Mouse (Mus musculus) ovary, postnatal 10 days (tissue): ENCODE results near the gene Gm5797.
"Not testable (repeated sequence)": the region's sequence is repeated elsewhere in the genome, so short reads cannot be mapped to it uniquely, and the experiment has no call there.

Source experiments
- DNase-seq: peaks from one replicate; pipeline ENCODE4 v3.0.0; 2022; ENCODE audit warnings: low spot score

Gm5797 gene

DNA sequence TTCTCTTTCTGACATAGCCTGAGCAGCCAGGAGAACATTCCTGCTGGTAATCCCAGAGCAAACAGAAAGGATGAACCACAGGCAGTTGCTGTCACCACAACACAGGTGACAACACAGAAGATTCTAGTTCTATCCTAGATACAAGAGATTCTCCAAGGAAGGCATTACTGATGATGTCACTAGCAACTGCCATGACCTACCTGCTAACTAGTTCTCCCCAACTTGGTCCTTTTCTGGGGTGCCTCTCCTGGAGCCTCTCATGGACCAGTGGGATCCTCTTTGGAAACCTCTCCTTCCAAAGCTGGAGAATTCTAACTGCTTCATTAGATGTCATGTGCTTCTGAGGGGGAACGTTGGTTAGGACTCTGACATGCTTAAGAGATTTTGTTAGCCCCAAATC is at the start of gene Gm5797:
Gene Gm5797 (minus strand): TSS at position 101 of the 400 bp plus-strand sequence.
- DNase-seq: not testable (repeated sequence)

DNA sequence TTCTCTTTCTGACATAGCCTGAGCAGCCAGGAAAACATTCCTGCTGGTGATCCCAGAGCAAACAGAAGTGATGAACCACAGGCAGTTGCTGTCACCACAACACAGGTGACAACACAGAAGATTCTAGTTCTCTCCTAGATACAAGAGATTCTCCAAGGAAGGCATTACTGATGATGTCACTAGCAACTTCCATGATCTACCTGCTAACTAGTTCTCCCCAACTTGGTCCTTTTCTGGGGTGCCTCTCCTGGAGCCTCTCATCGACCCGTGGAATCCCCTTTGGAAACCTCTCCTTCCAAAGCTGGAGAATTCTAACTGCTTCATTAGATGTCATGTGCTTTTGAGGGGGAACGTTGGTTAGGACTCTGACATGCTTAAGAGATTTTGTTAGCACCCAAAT is 32.8 kb upstream of the Gm5797 start, which contains the start of gene Gm8374:
Gene Gm8374 (minus strand): TSS at position 101 of the 400 bp plus-strand sequence.
- DNase-seq: not testable (repeated sequence)

DNA sequence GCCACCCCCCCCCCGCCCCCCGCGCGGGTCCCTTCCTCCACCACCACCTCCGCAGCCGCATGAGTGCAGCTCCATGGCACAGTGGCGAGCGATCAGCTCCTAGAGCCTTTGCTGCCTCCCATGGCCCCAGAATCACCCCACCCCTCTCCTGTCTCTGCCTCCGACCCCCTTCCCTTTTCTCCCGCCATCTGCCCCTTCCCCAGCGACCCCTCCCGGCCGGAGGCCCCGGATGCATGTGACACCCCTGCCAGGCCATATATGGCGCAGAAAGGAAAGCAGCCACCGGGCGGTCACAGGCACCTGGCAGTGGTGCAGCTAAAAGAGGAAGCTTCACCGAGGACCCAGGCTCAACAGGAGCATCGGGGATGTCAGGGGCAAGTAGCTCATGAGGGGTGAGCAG is 17.1 kb downstream of the Gm5797 start:
- DNase-seq: peak; percentile 0

DNA sequence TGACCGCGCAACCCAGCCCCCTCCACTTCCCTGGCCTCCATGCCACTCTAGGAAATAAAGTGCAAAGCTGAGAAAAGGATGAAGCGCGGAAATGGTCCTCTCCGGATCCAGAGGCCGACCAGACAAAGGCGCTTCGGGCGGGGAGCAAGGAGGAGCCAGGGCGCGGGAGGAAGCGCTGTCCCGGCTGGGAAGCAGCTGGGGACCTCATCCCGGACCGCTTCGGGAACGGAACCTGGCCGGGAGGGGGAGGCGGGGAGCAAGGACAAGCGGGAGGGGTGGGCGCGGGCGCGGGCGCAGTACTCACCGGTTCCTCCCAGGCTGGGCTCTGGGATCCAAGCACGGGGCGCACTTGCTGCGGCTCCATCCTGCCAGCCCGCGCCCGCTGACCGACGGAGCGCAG is 17.5 kb downstream of the Gm5797 start, which contains the start of gene Gm3739:
Gene Gm3739 (minus strand): TSS at position 389 of the 400 bp plus-strand sequence.
- DNase-seq: not testable (repeated sequence)
